Mouse (Mus musculus) Muller cell, postnatal 12 days (primary cell): ENCODE results near the gene Anks1.

Experiments
- DNase-seq: peaks from one replicate; pipeline ENCODE4 v3.0.0-alpha.2; 2015; ENCODE audit errors: inconsistent ontology term

The Anks1 gene

GRCm38 (mm10) chr17:28019785-28020696 lies 110.9 kb downstream of the Anks1 start:
- DNase-seq, result peak; percentile 75

GRCm38 (mm10) chr17:28021911-28022310 lies 112.8 kb downstream of the Anks1 start:
- no peak for DNase-seq

GRCm38 (mm10) chr17:28022854-28023655 lies 113.9 kb downstream of the Anks1 start:
- DNase-seq, result no peak

DNA sequence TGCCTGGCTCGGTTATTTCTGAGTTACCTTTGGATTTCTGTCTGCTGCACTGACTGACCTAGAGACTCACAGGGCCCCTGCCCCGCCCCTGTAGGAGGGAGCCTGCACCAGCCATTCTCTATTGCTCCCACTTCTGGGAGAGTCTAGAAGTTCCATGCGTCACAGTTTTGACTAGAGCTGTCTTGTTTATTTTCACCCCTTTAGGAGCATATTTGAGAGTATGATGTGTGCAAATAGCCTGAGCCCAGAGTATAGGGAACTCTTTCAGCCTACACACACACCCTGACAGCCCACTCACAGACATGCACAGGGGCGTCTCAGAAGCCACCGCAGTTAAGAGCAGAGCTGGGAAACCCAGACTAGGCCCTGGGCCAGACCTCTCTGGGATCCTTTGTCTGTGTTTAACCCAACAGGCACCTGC lies 116.4 kb downstream of the Anks1 start:
- peak; percentile 59 for DNase-seq

GRCm38 (mm10) chr17:28026111-28026872 lies 117.2 kb downstream of the Anks1 start:
- peak; percentile 48 for DNase-seq

GRCm38 (mm10) chr17:28027197-28027596 lies 118.1 kb downstream of the Anks1 start:
- no peak for DNase-seq

- no peak for DNase-seq
These were observed 119.1 kb downstream of the Anks1 start for GRCm38 (mm10) chr17:28028236-28028635.

- DNase-seq, result no peak
These were observed 120.2 kb downstream of the Anks1 start for GRCm38 (mm10) chr17:28029308-28029707.

GRCm38 (mm10) chr17:28030446-28030845 lies 121.3 kb downstream of the Anks1 start:
- DNase-seq, result no peak

- no peak for DNase-seq
These were observed 122.3 kb downstream of the Anks1 start for GRCm38 (mm10) chr17:28031281-28031941.

DNA sequence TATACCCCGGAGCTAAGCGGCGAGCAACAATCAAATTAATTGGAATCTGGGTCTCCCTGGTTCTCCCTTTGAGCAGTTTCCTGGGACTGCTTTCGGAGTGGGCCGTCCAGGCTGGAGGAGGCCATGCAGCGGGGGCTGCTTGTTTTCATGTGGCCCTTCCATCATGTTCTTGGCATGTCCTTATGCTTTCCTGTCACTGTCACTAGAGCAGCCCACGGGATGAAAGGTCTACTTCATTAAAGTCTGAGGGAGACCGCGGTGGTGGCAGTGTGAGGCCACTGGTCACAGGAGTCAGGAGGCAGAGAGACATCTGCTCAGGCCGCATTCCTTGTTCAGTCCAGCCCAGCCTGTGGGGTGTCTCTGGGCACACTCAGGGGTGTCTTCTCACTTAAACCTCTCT lies 123.1 kb downstream of the Anks1 start:
- DNase-seq, result no peak

- no peak for DNase-seq
These were observed 124.0 kb downstream of the Anks1 start for GRCm38 (mm10) chr17:28033046-28033580.

GRCm38 (mm10) chr17:28034986-28035385 lies 125.9 kb downstream of the Anks1 start:
- DNase-seq, result peak; percentile 36

DNA sequence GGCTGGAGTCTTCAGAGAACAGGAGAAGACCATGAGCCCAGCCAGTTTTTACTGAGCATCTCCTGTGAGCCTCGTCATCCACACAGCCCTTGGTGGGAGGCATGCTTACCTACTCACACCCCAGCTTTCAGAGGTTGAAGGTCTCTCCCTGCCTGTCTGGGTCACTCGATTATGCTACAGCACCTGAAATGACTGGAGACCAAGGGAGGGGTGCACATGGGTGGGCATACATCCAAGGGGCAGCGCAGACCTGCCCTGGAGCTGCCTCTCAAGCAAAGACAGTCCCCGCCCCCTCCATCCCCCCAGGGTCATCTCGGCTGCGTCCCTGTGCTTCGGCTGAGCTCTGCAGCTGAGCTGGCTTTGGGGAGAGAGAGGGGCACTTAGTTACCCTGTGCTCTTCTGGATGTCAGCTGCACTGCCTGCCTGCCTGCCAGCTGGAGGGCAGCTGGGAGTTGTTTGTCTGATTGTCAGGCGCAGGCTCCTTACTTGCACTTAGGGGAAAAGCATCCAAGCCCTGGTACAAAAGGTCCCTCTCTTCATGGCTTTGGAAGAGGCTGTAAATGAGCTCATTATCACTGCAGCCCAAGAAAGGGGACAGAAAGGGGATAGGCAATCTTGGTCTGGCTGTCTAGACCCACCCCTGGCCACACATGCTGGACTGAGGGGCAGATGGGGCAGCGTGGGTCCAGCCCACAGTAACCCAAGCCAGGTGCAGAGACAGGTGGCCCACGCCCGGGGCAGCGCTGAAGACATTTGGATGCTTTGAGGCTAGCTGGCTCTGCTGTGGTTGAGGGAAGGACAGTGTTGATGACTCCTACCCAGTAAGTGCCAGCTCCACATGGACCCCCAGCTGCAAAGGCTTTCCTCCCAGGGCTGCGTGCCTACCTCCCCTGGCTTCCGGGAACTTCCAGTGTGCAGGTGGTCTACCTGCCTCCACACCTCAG lies 128.0 kb downstream of the Anks1 start:
- peak; percentile 46 for DNase-seq

GRCm38 (mm10) chr17:28040620-28041019 lies 131.5 kb downstream of the Anks1 start:
- peak; percentile 66 for DNase-seq

GRCm38 (mm10) chr17:28041298-28041697 lies 132.2 kb downstream of the Anks1 start:
- DNase-seq, result no peak

DNA sequence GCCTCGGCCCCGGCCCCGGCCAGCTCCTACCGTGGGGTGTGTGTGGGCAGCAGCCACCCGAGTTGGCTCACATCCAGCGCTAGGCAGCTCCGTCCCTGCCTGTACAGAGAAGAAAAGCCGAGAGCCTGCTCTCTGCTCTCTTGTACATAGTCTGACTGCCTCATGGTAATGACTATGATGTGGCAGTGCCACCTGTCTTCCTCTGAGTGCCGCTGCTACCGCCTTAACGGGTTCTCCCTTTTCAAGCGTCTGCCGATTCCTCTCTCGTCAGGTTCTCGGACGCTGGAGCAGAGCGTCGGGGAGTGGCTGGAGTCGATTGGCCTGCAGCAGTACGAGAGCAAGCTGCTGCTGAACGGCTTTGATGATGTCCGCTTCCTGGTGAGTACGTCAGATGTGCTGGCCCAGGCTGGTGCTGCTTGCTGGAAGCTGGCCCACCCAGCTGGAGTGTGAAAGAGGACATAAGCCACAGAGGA lies 133.2 kb downstream of the Anks1 start:
- peak; percentile 61 for DNase-seq

- DNase-seq, result no peak
These were observed 137.9 kb downstream of the Anks1 start for GRCm38 (mm10) chr17:28047017-28047416.

GRCm38 (mm10) chr17:28047520-28047919 lies 138.4 kb downstream of the Anks1 start:
- DNase-seq, result no peak

DNA sequence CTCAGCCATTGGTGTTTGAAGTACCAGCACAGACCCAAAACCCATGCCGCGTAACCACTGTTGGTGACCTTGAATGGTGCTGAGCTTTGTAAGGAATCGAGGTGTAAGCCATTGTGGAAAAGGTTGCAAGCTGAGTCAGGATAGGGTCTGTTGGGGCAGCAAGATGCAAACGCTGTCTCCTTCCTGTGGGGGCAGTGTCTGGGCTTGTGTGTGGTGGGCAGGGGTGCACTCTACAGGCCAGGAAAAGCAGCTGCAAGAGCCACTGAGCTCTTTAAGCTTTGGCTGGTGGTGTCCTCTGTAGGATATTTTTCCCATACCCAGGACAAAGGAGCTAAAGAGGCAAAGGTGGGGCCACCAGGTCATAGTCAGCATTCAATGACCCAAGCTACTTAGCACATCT lies 139.3 kb downstream of the Anks1 start:
- DNase-seq, result peak; percentile 72
